Mouse (Mus musculus) erythroblast, embryonic 14.5 days (primary cell): ENCODE results near the gene Fhl3.

Experiments
- GATA1 ChIP-seq: IDR thresholded peaks from 2 replicates; pipeline ENCODE4 v1.6.1; 2012; ENCODE audit warnings: low read length, inconsistent platforms, mixed read lengths
- TAL1 ChIP-seq: IDR thresholded peaks from 3 replicates; pipeline ENCODE4 v1.6.1; 2012; ENCODE audit warnings: low read length, inconsistent platforms, mixed read lengths

DNA sequence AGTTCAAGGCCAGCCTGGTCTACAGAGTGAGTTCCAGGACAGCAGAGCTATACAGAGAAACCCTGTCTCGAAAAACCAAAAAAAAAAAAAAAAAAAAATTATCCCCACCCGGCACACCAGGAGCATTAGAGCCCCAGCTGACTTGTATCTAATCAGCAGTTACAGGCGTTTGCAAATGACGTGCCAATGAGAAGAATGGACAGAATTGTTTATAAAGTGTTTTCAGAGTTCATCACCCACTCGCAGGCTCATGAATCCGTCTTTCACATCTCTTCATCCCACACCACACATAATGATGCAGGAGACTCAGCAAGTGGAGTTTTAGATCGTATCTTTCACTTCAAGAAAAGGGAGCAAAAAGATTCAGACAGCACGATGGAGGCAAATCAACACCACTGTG lies 15.0 kb upstream of the Fhl3 start:
- TF ChIP-seq GATA1 (no peak), TAL1 (no peak)
